Mouse (Mus musculus): Measurements from ENCODE around the gene Mpg. TPM values are rescaled to one million over a fixed set of nuclear protein-coding genes. Genes with fewer than 3 reads are reported as not detected.

Mpg gene
- polyA plus RNA-seq, 1 experiment = 21.0 TPM

- no peak for DNase-seq
- 11% methylated on average over 4 of the region's 4 CpGs for WGBS
- H3K4me3 ChIP-seq (ENCODE audit: control insufficient read depth, insufficient read depth, low read length) = no peak overlapping the region
- no peak overlapping the region for H3K27ac ChIP-seq (ENCODE audit: control insufficient read depth, insufficient read depth, low read length)
- H3K4me1 ChIP-seq (replicated peaks; ENCODE audit: control insufficient read depth, insufficient read depth, low read length) = peaks cover 5% of the 10 kb centered on the region
- H3K27me3 ChIP-seq (ENCODE audit: control insufficient read depth, insufficient read depth, low read length) = no peaks in the 10 kb centered on the region
- no peaks in the 10 kb centered on the region for H3K36me3 ChIP-seq (ENCODE audit: control insufficient read depth, insufficient read depth, low read length)
- TF ChIP-seq CTCF (IDR thresholded peaks at IDR 0.05; ENCODE audit: borderline replicate concordance, control insufficient read depth, extremely low read depth, insufficient read depth, low read length, poor library complexity) = no peak
Measured at GRCm38 (mm10) chr11:32271178-32271577, 44.9 kb downstream of the Mpg start.

DNA sequence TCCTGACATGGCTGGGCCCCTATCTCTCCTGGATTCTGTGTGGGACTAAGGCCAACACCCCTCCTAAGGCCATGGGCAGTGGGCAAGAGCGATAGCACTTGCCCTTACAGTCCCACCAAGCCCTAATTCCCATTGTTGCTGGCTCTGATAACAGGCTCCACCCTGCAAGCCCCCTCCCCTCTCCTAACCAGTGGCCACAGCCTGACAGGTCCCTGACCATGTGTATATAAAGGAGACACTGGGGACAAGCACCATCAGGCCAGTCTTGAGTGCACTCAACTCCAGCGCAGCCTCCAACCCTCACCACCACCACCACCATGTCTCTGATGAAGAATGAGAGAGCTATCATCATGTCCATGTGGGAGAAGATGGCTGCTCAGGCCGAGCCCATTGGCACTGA lies 50.0 kb downstream of the Mpg start, which contains the start of gene Hba-x:
Gene Hba-x, plus strand, starts transcription at position 54 of the 400 bp plus-strand sequence.
- no peaks in the 10 kb centered on the region for H3K4me1 ChIP-seq (replicated peaks; ENCODE audit: control insufficient read depth, insufficient read depth, low read length)
- WGBS = 85% methylated on average over 3 of the region's 3 CpGs
- no peaks in the 10 kb centered on the region for H3K36me3 ChIP-seq (ENCODE audit: control insufficient read depth, insufficient read depth, low read length)
- H3K27ac ChIP-seq (ENCODE audit: control insufficient read depth, insufficient read depth, low read length) = no peak within 1 kb of the TSS
- no peaks in the 10 kb centered on the region for H3K27me3 ChIP-seq (ENCODE audit: control insufficient read depth, insufficient read depth, low read length)
- TF ChIP-seq POLR2A (IDR thresholded peaks at IDR 0.05; ENCODE audit: control insufficient read depth, extremely low read depth, insufficient read depth, low read length, poor library complexity) (no peak), CTCF (IDR thresholded peaks at IDR 0.05; ENCODE audit: borderline replicate concordance, control insufficient read depth, extremely low read depth, insufficient read depth, low read length, poor library complexity) (no peak)
- no peak within 1 kb of the TSS for H3K4me3 ChIP-seq (ENCODE audit: control insufficient read depth, insufficient read depth, low read length)
- no peak for DNase-seq

DNA sequence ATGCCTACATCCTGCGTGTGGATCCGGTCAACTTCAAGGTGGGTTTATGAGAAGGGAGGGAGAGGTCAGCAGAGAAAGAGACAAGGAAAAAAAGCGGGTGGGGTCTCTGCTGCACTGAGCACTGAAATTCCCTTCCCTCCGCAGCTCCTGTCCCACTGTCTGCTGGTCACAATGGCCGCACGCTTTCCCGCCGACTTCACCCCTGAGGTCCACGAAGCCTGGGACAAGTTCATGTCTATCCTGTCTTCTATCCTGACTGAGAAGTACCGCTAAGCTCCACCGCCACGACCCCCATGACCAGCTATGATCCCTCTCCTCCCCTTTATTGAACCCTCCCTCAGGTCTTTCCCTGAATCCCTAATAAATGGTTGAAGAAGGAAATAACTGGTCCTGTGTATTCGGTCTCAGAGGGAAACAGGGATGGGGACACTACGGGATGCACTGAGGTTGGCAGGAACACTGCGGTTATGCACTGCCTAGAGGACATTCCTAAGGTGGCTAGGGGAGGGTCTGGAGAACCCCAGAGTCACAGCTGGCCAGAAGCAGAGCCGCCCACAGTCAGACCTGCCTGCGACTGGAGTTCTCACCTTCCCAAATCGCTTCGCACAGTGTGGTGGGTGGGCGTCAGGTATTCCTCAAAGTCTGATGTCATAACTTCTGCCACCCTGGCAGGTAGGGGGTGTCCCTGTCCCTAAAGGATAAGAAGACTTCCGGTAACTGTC lies 51.6 kb downstream of the Mpg start:
- Histone ChIP-seq H3K4me1 (replicated peaks; ENCODE audit: control insufficient read depth, insufficient read depth, low read length) (no peaks in the 10 kb centered on the region), H3K27me3 (ENCODE audit: control insufficient read depth, insufficient read depth, low read length) (no peaks in the 10 kb centered on the region), H3K27ac (ENCODE audit: control insufficient read depth, insufficient read depth, low read length) (no peak overlapping the region), H3K36me3 (ENCODE audit: control insufficient read depth, insufficient read depth, low read length) (no peaks in the 10 kb centered on the region), H3K4me3 (ENCODE audit: control insufficient read depth, insufficient read depth, low read length) (no peak overlapping the region)
- TF ChIP-seq CTCF (IDR thresholded peaks at IDR 0.05; ENCODE audit: borderline replicate concordance, control insufficient read depth, extremely low read depth, insufficient read depth, low read length, poor library complexity) (no peak), POLR2A (IDR thresholded peaks at IDR 0.05; ENCODE audit: control insufficient read depth, extremely low read depth, insufficient read depth, low read length, poor library complexity) (no peak)
- 83% methylated on average over 21 of the region's 21 CpGs for WGBS
- DNase-seq = no peak

DNA sequence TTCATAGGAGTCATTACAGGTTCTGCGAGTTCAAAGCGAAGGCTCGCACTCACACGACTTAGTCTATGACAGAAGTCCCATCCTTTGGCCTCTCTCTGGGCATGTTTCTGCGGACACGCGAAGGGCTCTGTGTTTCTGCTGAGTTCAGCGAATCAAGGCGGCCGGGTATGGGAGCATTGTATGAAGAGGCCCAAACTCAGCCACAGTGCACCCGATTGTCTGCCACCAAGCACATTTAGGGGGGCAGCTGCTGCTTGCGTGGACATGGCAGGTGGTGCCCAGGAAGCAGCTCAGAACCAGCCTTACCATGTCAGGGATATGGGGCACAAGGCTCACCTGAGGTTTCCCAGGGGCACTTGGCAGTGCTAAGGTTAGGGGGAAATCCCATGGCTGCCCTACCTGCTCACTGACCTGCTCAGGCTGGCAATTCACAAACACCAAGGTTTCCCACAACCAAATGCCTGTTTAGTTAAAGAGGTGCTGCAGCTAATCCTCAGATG lies 52.2 kb downstream of the Mpg start:
- Histone ChIP-seq H3K27me3 (ENCODE audit: control insufficient read depth, insufficient read depth, low read length) (no peaks in the 10 kb centered on the region), H3K27ac (ENCODE audit: control insufficient read depth, insufficient read depth, low read length) (no peak overlapping the region), H3K36me3 (ENCODE audit: control insufficient read depth, insufficient read depth, low read length) (no peaks in the 10 kb centered on the region), H3K4me3 (ENCODE audit: control insufficient read depth, insufficient read depth, low read length) (no peak overlapping the region), H3K4me1 (replicated peaks; ENCODE audit: control insufficient read depth, insufficient read depth, low read length) (no peaks in the 10 kb centered on the region)
- TF ChIP-seq CTCF (IDR thresholded peaks at IDR 0.05; ENCODE audit: borderline replicate concordance, control insufficient read depth, extremely low read depth, insufficient read depth, low read length, poor library complexity) (no peak), POLR2A (IDR thresholded peaks at IDR 0.05; ENCODE audit: control insufficient read depth, extremely low read depth, insufficient read depth, low read length, poor library complexity) (no peak)
- WGBS = 88% methylated on average over 12 of the region's 12 CpGs
- DNase-seq = no peak

DNA sequence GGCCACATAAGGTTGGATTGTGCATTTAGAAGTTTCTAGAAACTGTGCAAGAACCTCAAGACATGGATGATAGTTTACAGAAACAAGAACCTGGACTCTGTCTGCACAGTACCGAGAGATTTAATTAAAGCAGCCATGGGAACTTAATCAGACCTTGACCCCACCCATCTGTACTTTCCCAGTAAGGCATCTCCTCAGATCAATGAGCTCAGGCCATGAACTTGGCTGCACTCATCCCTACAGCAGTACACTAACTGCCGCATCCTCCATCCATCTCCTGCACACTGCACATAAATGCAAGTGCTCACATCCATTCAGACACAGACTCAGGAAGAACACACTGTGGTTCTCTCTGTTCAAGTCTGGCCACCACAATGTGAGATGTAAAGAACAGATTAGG lies 54.3 kb downstream of the Mpg start:
- no peak overlapping the region for H3K4me3 ChIP-seq (ENCODE audit: control insufficient read depth, insufficient read depth, low read length)
- H3K27me3 ChIP-seq (ENCODE audit: control insufficient read depth, insufficient read depth, low read length) = no peaks in the 10 kb centered on the region
- 75% methylated on average over 2 of the region's 2 CpGs for WGBS
- H3K27ac ChIP-seq (ENCODE audit: control insufficient read depth, insufficient read depth, low read length) = no peak overlapping the region
- no peak for TF ChIP-seq POLR2A (IDR thresholded peaks at IDR 0.05; ENCODE audit: control insufficient read depth, extremely low read depth, insufficient read depth, low read length, poor library complexity)
- no peak for TF ChIP-seq CTCF (IDR thresholded peaks at IDR 0.05; ENCODE audit: borderline replicate concordance, control insufficient read depth, extremely low read depth, insufficient read depth, low read length, poor library complexity)
- no peaks in the 10 kb centered on the region for H3K4me1 ChIP-seq (replicated peaks; ENCODE audit: control insufficient read depth, insufficient read depth, low read length)
- H3K36me3 ChIP-seq (ENCODE audit: control insufficient read depth, insufficient read depth, low read length) = no peaks in the 10 kb centered on the region
- no peak for DNase-seq

GRCm38 (mm10) chr11:32281416-32282144 lies 55.3 kb downstream of the Mpg start:
- no peaks in the 10 kb centered on the region for H3K4me1 ChIP-seq (replicated peaks; ENCODE audit: control insufficient read depth, insufficient read depth, low read length)
- TF ChIP-seq CTCF (IDR thresholded peaks at IDR 0.05; ENCODE audit: borderline replicate concordance, control insufficient read depth, extremely low read depth, insufficient read depth, low read length, poor library complexity) (no peak), POLR2A (IDR thresholded peaks at IDR 0.05; ENCODE audit: control insufficient read depth, extremely low read depth, insufficient read depth, low read length, poor library complexity) (no peak)
- no peak for DNase-seq
- H3K36me3 ChIP-seq (ENCODE audit: control insufficient read depth, insufficient read depth, low read length) = no peaks in the 10 kb centered on the region
- WGBS = 80% methylated on average over 1 of the region's 1 CpGs
- no peak overlapping the region for H3K27ac ChIP-seq (ENCODE audit: control insufficient read depth, insufficient read depth, low read length)
- no peak overlapping the region for H3K4me3 ChIP-seq (ENCODE audit: control insufficient read depth, insufficient read depth, low read length)
- no peaks in the 10 kb centered on the region for H3K27me3 ChIP-seq (ENCODE audit: control insufficient read depth, insufficient read depth, low read length)

Other genes starting within 250 kb of the Mpg start
- 299 and 344 TPM in 2 replicates for gene Nsg2, start 226.0 kb upstream of the Mpg start, polyA plus RNA-seq (2012; rRNA removed)
- gene Il9r, start 26.2 kb upstream of the Mpg start, polyA plus RNA-seq (2012; rRNA removed) = 16.4 and 19.9 TPM in 2 replicates
- gene Snrnp25, start 21.1 kb upstream of the Mpg start, polyA plus RNA-seq (2012; rRNA removed) = 56.3 and 66.1 TPM in 2 replicates
- gene Rhbdf1, start 4.2 kb upstream of the Mpg start, polyA plus RNA-seq (2012; rRNA removed) = 29.9 and 44.9 TPM in 2 replicates
- gene Nprl3, start 41.2 kb downstream of the Mpg start, polyA plus RNA-seq (2012; rRNA removed) = 107 and 118 TPM in 2 replicates
- gene Hba-x, start 49.9 kb downstream of the Mpg start, polyA plus RNA-seq (2012; rRNA removed) = 1.3 and 1.9 TPM in 2 replicates
- 1,371 and 1,698 TPM in 2 replicates for gene Hba-a1, start 57.0 kb downstream of the Mpg start, polyA plus RNA-seq (2012; rRNA removed)
- gene Hbq1b, start 60.5 kb downstream of the Mpg start, polyA plus RNA-seq (2012; rRNA removed) = 0.23 TPM in 1 of 2 replicates, not detected in the other
- gene Hba-a2, start 70.0 kb downstream of the Mpg start, polyA plus RNA-seq (2012; rRNA removed) = 2,237 and 2,638 TPM in 2 replicates
- gene Hbq1a, start 73.6 kb downstream of the Mpg start, polyA plus RNA-seq (2012; rRNA removed) = 0.27 TPM in 1 of 2 replicates, not detected in the other
- 6.8 and 7.5 TPM in 2 replicates for gene Sh3pxd2b, start 121.3 kb downstream of the Mpg start, polyA plus RNA-seq (2012; rRNA removed)
- 8.7 and 9.1 TPM in 2 replicates for gene Ubtd2, start 228.9 kb downstream of the Mpg start, polyA plus RNA-seq (2012; rRNA removed)